Comparison of ENCODE assay signal across 9 mouse cellular contexts in the genomic region with DNA sequence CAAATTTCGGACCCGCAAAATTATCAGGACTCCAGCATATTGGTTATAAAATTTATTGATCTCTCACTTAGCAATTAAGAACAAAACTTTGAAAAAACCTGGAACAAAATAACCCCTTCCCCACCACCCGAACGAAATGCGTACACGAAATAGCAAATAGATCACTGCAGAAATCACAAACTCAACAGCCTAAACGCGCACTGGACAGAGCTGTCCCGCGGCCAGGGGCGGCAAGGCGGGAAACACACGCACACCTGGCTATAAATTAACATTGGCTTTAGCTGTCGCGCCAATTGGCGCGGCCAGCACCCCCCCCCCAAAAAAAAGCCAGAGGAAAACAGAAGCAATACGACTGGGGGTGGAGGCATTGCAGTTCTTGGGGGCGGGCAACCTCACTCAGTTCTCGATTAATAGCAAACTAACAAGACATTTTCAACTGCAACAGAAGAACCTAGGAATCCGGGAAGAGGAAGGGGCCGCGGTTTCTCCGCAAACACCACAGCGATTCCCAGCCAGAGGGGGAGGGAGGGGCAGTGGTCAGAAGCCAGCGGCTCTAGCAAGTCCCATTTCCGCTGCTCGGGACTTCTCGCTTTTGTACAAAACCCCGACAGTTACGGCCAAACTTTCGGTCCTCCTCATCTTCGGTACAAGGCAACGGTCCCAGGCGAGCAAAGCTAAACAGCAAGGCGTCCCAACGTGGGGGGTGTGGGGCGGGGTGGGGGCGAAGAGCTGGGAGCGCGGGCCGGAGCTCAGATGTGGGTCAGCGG. TPM values are rescaled to one million over a fixed set of nuclear protein-coding genes. Genes with fewer than 3 reads are reported as not detected.
DNase-seq lines count a peak whose midpoint lies in the region; ATAC-seq and TF ChIP-seq lines count a peak whose summit lies in the region.
"Had no signal": no experiment of that assay in that cellular context is flagged by ENCODE, and none has a peak within 500 bp of the region (broad histone marks: within the 10 kb centered on the region; RNA-seq: fewer than 3 reads in every experiment).

No protein-coding gene starts in this region.

- H3K27ac ChIP-seq in heart, adult 2 months: no peak overlapping the region
- no peak overlapping the region for H3K27ac ChIP-seq in ES-E14 (ENCODE audit: insufficient read depth, low read depth, low read length, poor library complexity, severe bottlenecking)
- H3K27ac ChIP-seq in hindbrain, embryonic 10.5 days: peak overlapping the region; percentile 90
- no peak overlapping the region for H3K27ac ChIP-seq in liver, embryonic 16.5 days (ENCODE audit: low read length)
- H3K27ac ChIP-seq: macrophage had no signal

- no peaks in the 10 kb centered on the region for H3K79me2 ChIP-seq in heart, adult 2 months (replicated peaks; ENCODE audit: control insufficient read depth, insufficient read depth, low read length)

- H3K36me3 ChIP-seq in heart, adult 2 months (ENCODE audit: control insufficient read depth, insufficient read depth, low read length): no peaks in the 10 kb centered on the region
- no peaks in the 10 kb centered on the region for H3K36me3 ChIP-seq in ES-E14 (ENCODE audit: control insufficient read depth, insufficient read depth, low read length, poor library complexity, severe bottlenecking)
- peaks cover 5% of the 10 kb centered on the region; the same call in 1 of the 2 replicates for H3K36me3 ChIP-seq in hindbrain, embryonic 10.5 days
- H3K36me3 ChIP-seq in liver, embryonic 16.5 days (ENCODE audit: control insufficient read depth, insufficient read depth): no peaks in the 10 kb centered on the region

- H3K9ac ChIP-seq in heart, adult 2 months (ENCODE audit: low read depth, low read length): no peak overlapping the region
- peak overlapping the region; percentile 0; the same call in 1 of the 2 replicates for H3K9ac ChIP-seq in ES-E14 (ENCODE audit: insufficient read depth, low read depth, low read length, poor library complexity, severe bottlenecking)
- no peak overlapping the region for H3K9ac ChIP-seq in liver, embryonic 16.5 days (ENCODE audit: low read depth, low read length)

- no peaks in the 10 kb centered on the region for H3K4me1 ChIP-seq in heart, adult 2 months (ENCODE audit: control insufficient read depth, insufficient read depth, low read length)
- H3K4me1 ChIP-seq in ES-E14 (ENCODE audit: control insufficient read depth in 2 of 2, insufficient read depth in 2 of 2, low read length in 2 of 2, poor library complexity in 1 of 2): peaks cover 0 to under 1% of the 10 kb centered on the region in 2 experiments; a peak in 1 of 4 replicates
- peaks cover 24% of the 10 kb centered on the region for H3K4me1 ChIP-seq in hindbrain, embryonic 10.5 days (replicated peaks)
- H3K4me1 ChIP-seq in liver, embryonic 16.5 days (ENCODE audit: control insufficient read depth, low read depth, low read length): no peaks in the 10 kb centered on the region

- DNase-seq in heart, adult 2 months: no peak
- no peak for DNase-seq in heart, postnatal 10 days
- no peak for DNase-seq in ES-E14 (ENCODE audit: low read depth, low spot score)
- peak; percentile 38 for DNase-seq in hindbrain, embryonic 10.5 days (ENCODE audit: low spot score)
- no peak for DNase-seq in ovary, adult 18-20 months (ENCODE audit: low spot score)
- no peak for DNase-seq in left cerebral cortex, postnatal 25 days (ENCODE audit: low spot score in 2 of 2)
- DNase-seq in cerebellum, adult 9-10 months: no peak

- H3K4me2 ChIP-seq in liver, embryonic 16.5 days (ENCODE audit: low read depth, low read length): peak overlapping the region; percentile 48

- H3K9me3 ChIP-seq in ES-E14 (ENCODE audit: control insufficient read depth, insufficient read depth, low read depth, low read length): no peaks in the 10 kb centered on the region
- peaks cover 5% of the 10 kb centered on the region; the same call in 1 of the 2 replicates for H3K9me3 ChIP-seq in hindbrain, embryonic 10.5 days
- no peaks in the 10 kb centered on the region; the same call in 1 of the 2 replicates for H3K9me3 ChIP-seq in liver, embryonic 16.5 days (replicated peaks; ENCODE audit: control insufficient read depth, low read length)

- TF ChIP-seq POLR2A in heart, adult 2 months (IDR thresholded peaks at IDR 0.05; ENCODE audit: insufficient read depth, low read depth, low read length): no peak

- H3K27me3 ChIP-seq in heart, adult 2 months (ENCODE audit: control insufficient read depth, insufficient read depth, low read length): peaks cover 26% of the 10 kb centered on the region
- peaks cover 41% of the 10 kb centered on the region for H3K27me3 ChIP-seq in hindbrain, embryonic 10.5 days (ENCODE audit: insufficient read depth, poor library complexity, severe bottlenecking)
- H3K27me3 ChIP-seq in liver, embryonic 16.5 days (ENCODE audit: control insufficient read depth, insufficient read depth, low read depth, low read length): peaks cover 73% of the 10 kb centered on the region

- TF ChIP-seq CTCF in heart, adult 2 months (IDR thresholded peaks at IDR 0.05): no peak

- in situ Hi-C loops in ES-E14 (cut with MboI; ENCODE audit: low sequenced_read_pairs in 2 of 2, unreplicated experiment in 2 of 2): loop anchor here in 1 of 2 experiments (10.0 kb wide), 1 partner anchor 387 kb away; no protein-coding TSS in a partner anchor

- 16% methylated on average over 41 of the region's 43 CpGs for WGBS in heart, adult 2 months
- 19% methylated on average over 43 of the region's 43 CpGs for WGBS in hindbrain, embryonic 10.5 days
- WGBS in liver, embryonic 16.5 days (ENCODE audit: insufficient replicate concordance): 24% methylated on average over 40 of the region's 43 CpGs

- intact Hi-C loops in heart, adult 2 months (cut with DNase I): no loop called here
- intact Hi-C loops in heart, postnatal 10 days (cut with DNase I): no loop called here
- intact Hi-C loops in left cerebral cortex, postnatal 25 days (cut with DNase I): loop anchor here (10.0 kb wide), 2 partner anchors 153 to 347 kb away; no protein-coding TSS in a partner anchor

- ATAC-seq in liver, embryonic 16.5 days (ENCODE audit: low read depth): no peak

- H3K4me3 ChIP-seq in heart, adult 2 months: peak overlapping the region; percentile 24; the same call in 1 of the 2 replicates
- peak overlapping the region; percentile 19 to 74; a peak in 3 of 4 replicates for H3K4me3 ChIP-seq in ES-E14 (ENCODE audit: insufficient read depth in 1 of 2, low read depth in 1 of 2, low read length in 2 of 2, poor library complexity in 1 of 2, severe bottlenecking in 1 of 2)
- H3K4me3 ChIP-seq in hindbrain, embryonic 10.5 days: peak overlapping the region; percentile 66
- H3K4me3 ChIP-seq in liver, embryonic 16.5 days (ENCODE audit: low read depth, low read length): peak overlapping the region; percentile 38

- TF ChIP-seq EP300 in heart, adult 2 months (IDR thresholded peaks at IDR 0.05; ENCODE audit: insufficient read depth, low read depth, low read length): no peak

TF ChIP-seq in ES-E14, 5 proteins besides CTCF, POLR2A, EP300 and RAD21:
- TF ChIP-seq HCFC1 (IDR thresholded peaks at IDR 0.05; ENCODE audit: borderline replicate concordance, insufficient read depth, low read length) (no peak), CHD2 (IDR thresholded peaks at IDR 0.05; ENCODE audit: low read depth, low read length) (no peak), ZC3H11A (IDR thresholded peaks at IDR 0.05; ENCODE audit: borderline replicate concordance, low read depth, low read length) (no peak), MAFK (IDR thresholded peaks at IDR 0.05; ENCODE audit: insufficient read depth, low read depth, low read length) (no peak), ZNF384 (IDR thresholded peaks at IDR 0.05; ENCODE audit: low read depth, low read length) (no peak)

RNA-seq across cellular contexts. Expression of a gene that starts 1.7 kb away (rescaled TPM):
- not detected for total RNA-seq in heart, adult 2 months (2021)
- polyA plus RNA-seq in heart, adult 2 months (2012; rRNA removed): not detected in 2 replicates
- not detected for total RNA-seq in heart, postnatal 10 days (2021)
- total RNA-seq in ES-E14 (2012; rRNA removed): 1.2 and 2.1 TPM in 2 replicates
- 4.1 and 4.3 TPM in 2 replicates for polyA plus RNA-seq in hindbrain, embryonic 10.5 days (2016; fragmentation: Nextera tagmentation; extraction: Ambion mirVana)
- not detected in 2 replicates for polyA plus RNA-seq in liver, embryonic 16.5 days (2015; fragmentation: Nextera tagmentation; extraction: Ambion mirVana)
- 1 to 10 TPM; 1.4 to 1.5 TPM for total RNA-seq in left cerebral cortex, postnatal 25 days (2021)
- polyA plus RNA-seq: macrophage had no signal
